Mouse (Mus musculus) MEL (cell line): ENCODE measurements at regions not wholly inside any gene's neighbourhood (a gene's known extent, or its start where the extent isn't known, plus 50 kb on each side); places are given as distances from the start of the nearest gene placed in this dataset.
"Not testable (repeated sequence)": the region's sequence is repeated elsewhere in the genome, so short reads cannot be mapped to it uniquely, and the experiment has no call there.

Source experiments
- DNase-seq: peaks from one replicate; pipeline ENCODE4 v3.0.0; 2011; ENCODE audit warnings: low read depth, low spot score
- H3K27ac ChIP-seq: 2 replicates; pipeline ENCODE4 v1.5.1; 2012; ENCODE audit warnings: low read depth, mild to moderate bottlenecking, control low read depth, low read length, moderate library complexity; ENCODE audit not compliant: control insufficient read depth
- H3K27me3 ChIP-seq, 2 experiments: fragments of 150-350 bp in 1 of 2; sonication (generic) in 1 of 2; 2 replicates each; pipeline ENCODE4 v1.6.1; 2012; ENCODE audit warnings: low read length in 2 of 2, mild to moderate bottlenecking in 2 of 2, improper control_type of control experiment in 1 of 2, moderate library complexity in 1 of 2; ENCODE audit not compliant: insufficient read depth in 2 of 2, control insufficient read depth in 1 of 2
- H3K36me3 ChIP-seq, 2 experiments: 2 replicates each; pipeline ENCODE4 v1.6.1; 2012 to 2014; ENCODE audit warnings: low read length in 2 of 2, improper control_type of control experiment in 1 of 2, inconsistent platforms in 1 of 2, mild to moderate bottlenecking in 1 of 2; ENCODE audit not compliant: insufficient read depth in 2 of 2, control insufficient read depth in 1 of 2
- H3K4me1 ChIP-seq, 2 experiments: fragments of 150-350 bp in 1 of 2; sonication (generic) in 1 of 2; 2 replicates each; pipeline ENCODE4 v1.6.1; 2012; ENCODE audit warnings: low read length in 2 of 2, improper control_type of control experiment in 1 of 2, mild to moderate bottlenecking in 1 of 2; ENCODE audit not compliant: insufficient read depth in 2 of 2, control insufficient read depth in 1 of 2
- H3K4me3 ChIP-seq, 2 experiments: fragments of 150-350 bp in 1 of 2; sonication (generic) in 1 of 2; 2 replicates each; pipeline ENCODE4 v1.5.1; 2012; ENCODE audit warnings: low read depth in 2 of 2, low read length in 2 of 2, mild to moderate bottlenecking in 2 of 2, moderate library complexity in 2 of 2, control low read depth in 1 of 2, improper control_type of control experiment in 1 of 2; ENCODE audit not compliant: control insufficient read depth in 1 of 2, insufficient read depth in 1 of 2
- H3K79me2 ChIP-seq: 2 replicates; pipeline ENCODE4 v1.6.1; 2012; ENCODE audit warnings: mild to moderate bottlenecking, low read length, moderate library complexity; ENCODE audit not compliant: control insufficient read depth, poor library complexity, insufficient read depth
- H3K9ac ChIP-seq: 2 replicates; pipeline ENCODE4 v1.6.1; 2012; ENCODE audit warnings: low read depth, mild to moderate bottlenecking, control low read depth, low read length, moderate library complexity; ENCODE audit not compliant: control insufficient read depth, poor library complexity, severe bottlenecking
- H3K9me3 ChIP-seq: fragments of 150-350 bp; sonication (generic); replicated peaks from 2 replicates; pipeline ENCODE4 v1.6.1; 2012; ENCODE audit warnings: mild to moderate bottlenecking, low read length, improper control_type of control experiment, moderate library complexity; ENCODE audit not compliant: insufficient read depth
- BHLHE40 ChIP-seq: IDR thresholded peaks from 2 replicates; pipeline ENCODE4 v1.6.1; 2012; ENCODE audit warnings: low read depth, mild to moderate bottlenecking, inconsistent platforms, low read length, improper control_type of control experiment, borderline replicate concordance
- CHD2 ChIP-seq: IDR thresholded peaks from 2 replicates; pipeline ENCODE4 v1.6.1; 2011; ENCODE audit warnings: low read length, improper control_type of control experiment
- CTCF ChIP-seq, 3 experiments: IDR thresholded peaks in 2 of 3; conservative IDR thresholded peaks in 1 of 3; 2 replicates each; pipeline ENCODE4 v1.5.1; 2011 to 2012; ENCODE audit warnings: low read length in 3 of 3, low read depth in 2 of 3, mild to moderate bottlenecking in 2 of 3, improper control_type of control experiment in 1 of 3, inconsistent platforms in 1 of 3, mixed read lengths in 1 of 3, moderate library complexity in 1 of 3; ENCODE audit not compliant: control insufficient read depth in 1 of 3, insufficient read depth in 1 of 3, poor library complexity in 1 of 3, severe bottlenecking in 1 of 3
- EP300 ChIP-seq, 2 experiments: IDR thresholded peaks; 2 replicates each; pipeline ENCODE4 v1.6.1; 2011; ENCODE audit warnings: improper control_type of control experiment in 2 of 2, low read length in 2 of 2, low read depth in 1 of 2, mild to moderate bottlenecking in 1 of 2
- GABPA ChIP-seq: IDR thresholded peaks from 2 replicates; pipeline ENCODE4 v1.6.1; 2012; ENCODE audit warnings: low read depth, mild to moderate bottlenecking, inconsistent platforms, low read length, improper control_type of control experiment, moderate library complexity
- GATA1 ChIP-seq: IDR thresholded peaks from 2 replicates; pipeline ENCODE4 v1.6.1; 2011; ENCODE audit warnings: low read depth, low read length, improper control_type of control experiment
- KAT2A ChIP-seq: conservative IDR thresholded peaks from 2 replicates; pipeline ENCODE4 v1.6.1; 2012; ENCODE audit warnings: low read depth, low read length, improper control_type of control experiment, inconsistent platforms
- MAFK ChIP-seq: IDR thresholded peaks from 2 replicates; pipeline ENCODE4 v1.6.1; 2011; ENCODE audit warnings: low read depth, mild to moderate bottlenecking, low read length, improper control_type of control experiment, borderline replicate concordance
- MEF2A ChIP-seq: IDR thresholded peaks from 2 replicates; pipeline ENCODE4 v1.6.1; 2014; ENCODE audit warnings: low read depth, mild to moderate bottlenecking, inconsistent platforms, low read length, improper control_type of control experiment; ENCODE audit not compliant: poor library complexity, insufficient replicate concordance, severe bottlenecking; ENCODE audit errors: extremely low read depth
- NRF1 ChIP-seq: IDR thresholded peaks from 2 replicates; pipeline ENCODE4 v1.6.1; 2014; ENCODE audit warnings: low read depth, mild to moderate bottlenecking, inconsistent platforms, low read length, improper control_type of control experiment, moderate library complexity; ENCODE audit not compliant: poor library complexity, insufficient read depth, severe bottlenecking
- SIN3A ChIP-seq: IDR thresholded peaks from 2 replicates; pipeline ENCODE4 v1.6.1; 2012; ENCODE audit warnings: low read length, improper control_type of control experiment, inconsistent platforms
- TBP ChIP-seq: IDR thresholded peaks from 2 replicates; pipeline ENCODE4 v1.8.0; 2011; ENCODE audit warnings: low read depth, low read length, improper control_type of control experiment
- ZKSCAN1 ChIP-seq: IDR thresholded peaks from 2 replicates; pipeline ENCODE4 v1.6.1; 2012; ENCODE audit warnings: low read depth, mild to moderate bottlenecking, inconsistent platforms, low read length, improper control_type of control experiment, moderate library complexity
- ZMIZ1 ChIP-seq: IDR thresholded peaks from 2 replicates; pipeline ENCODE4 v1.6.1; 2012; ENCODE audit warnings: low read depth, mild to moderate bottlenecking, inconsistent platforms, low read length, improper control_type of control experiment, moderate library complexity

GRCm38 (mm10) chr3:33350986-33351385, 207.9 kb upstream of the Pex5l start:
- no peaks in the 10 kb centered on the region for H3K27me3 ChIP-seq
- TF ChIP-seq ZKSCAN1 (no peak), EP300 (IDR thresholded peaks at IDR 0.05; ENCODE audit: low read depth in 1 of 2, low read length in 2 of 2) (no peak), ZMIZ1 (no peak), CTCF (IDR thresholded peaks at IDR 0.05 in 2 of 3, conservative IDR thresholded peaks at IDR 0.05 in 1 of 3; ENCODE audit: control insufficient read depth in 1 of 3, insufficient read depth in 1 of 3, low read depth in 2 of 3, low read length in 3 of 3, poor library complexity in 1 of 3, severe bottlenecking in 1 of 3) (no peak), TBP (no peak), CHD2 (no peak), BHLHE40 (no peak), GABPA (no peak)
- no peak overlapping the region for H3K9ac ChIP-seq
- H3K79me2 ChIP-seq, result no peaks in the 10 kb centered on the region
- no peak for DNase-seq
- H3K4me3 ChIP-seq, result no peak overlapping the region
- H3K36me3 ChIP-seq, result no peaks in the 10 kb centered on the region
- no peaks in the 10 kb centered on the region for H3K4me1 ChIP-seq
- H3K9me3 ChIP-seq, result no peaks in the 10 kb centered on the region
- no peak overlapping the region for H3K27ac ChIP-seq

GRCm38 (mm10) chr3:33334056-33334455, 191.0 kb upstream of the Pex5l start:
- no peaks in the 10 kb centered on the region for H3K4me1 ChIP-seq
- H3K27me3 ChIP-seq, result no peaks in the 10 kb centered on the region

GRCm38 (mm10) chr3:33317691-33318090, 174.6 kb upstream of the Pex5l start:
- DNase-seq, H3K27ac ChIP-seq, H3K9me3 ChIP-seq, H3K27me3 ChIP-seq, H3K36me3 ChIP-seq, H3K79me2 ChIP-seq, H3K4me1 ChIP-seq, H3K9ac ChIP-seq, H3K4me3 ChIP-seq: not testable (repeated sequence)

More at GRCm38 (mm10) chr3:33334056-33334455, 191.0 kb upstream of the Pex5l start:
- H3K36me3 ChIP-seq, result no peaks in the 10 kb centered on the region
- no peak overlapping the region for H3K27ac ChIP-seq
- TF ChIP-seq NRF1 (no peak), MAFK (no peak), GATA1 (no peak), SIN3A (no peak), ZKSCAN1 (no peak), MEF2A (no peak), KAT2A (no peak)
- TF ChIP-seq, all 39 proteins: peak for 0
- Histone ChIP-seq H3K9me3 (no peaks in the 10 kb centered on the region), H3K79me2 (no peaks in the 10 kb centered on the region), H3K9ac (no peak overlapping the region), H3K4me3 (no peak overlapping the region)
- no peak for DNase-seq
